Mouse (Mus musculus) heart, embryonic 14.5 days (tissue): Measurements from ENCODE around the gene Olfm2. TPM values are rescaled to one million over a fixed set of nuclear protein-coding genes. Genes with fewer than 3 reads are reported as not detected.

Experiments used
- ATAC-seq: fragments of 200-750 bp; cut with Nextera tagmentation; 2 replicates; pipeline ENCODE4 v1.8.0; 2017; ENCODE audit warnings: low read depth, moderate TSS enrichment; ENCODE audit not compliant: insufficient number of reproducible peaks, insufficient read depth, low FRiP score
- H3K27ac ChIP-seq, 2 experiments: fragments of 200-500 bp in 1 of 2; fragments of 300-500 bp in 1 of 2; sonication (generic) in 1 of 2; replicated peaks in 1 of 2; 2 replicates each; pipeline ENCODE4 v1.5.1; 2012 to 2014; ENCODE audit warnings: low read depth in 2 of 2, low read length in 2 of 2, control low read depth in 1 of 2, mild to moderate bottlenecking in 1 of 2, mixed read lengths in 1 of 2; ENCODE audit not compliant: control insufficient read depth in 1 of 2, insufficient read depth in 1 of 2
- H3K27me3 ChIP-seq: fragments of 300-500 bp; sonication (generic); 2 replicates; pipeline ENCODE4 v1.6.1; 2014; ENCODE audit warnings: mild to moderate bottlenecking, low read length, control low read depth; ENCODE audit not compliant: control insufficient read depth, insufficient read depth
- H3K36me3 ChIP-seq: fragments of 300-500 bp; sonication (generic); 2 replicates; pipeline ENCODE4 v1.6.1; 2014; ENCODE audit warnings: mild to moderate bottlenecking, control low read depth, low read length, mixed read lengths; ENCODE audit not compliant: control insufficient read depth, insufficient read depth
- H3K4me1 ChIP-seq, 2 experiments: fragments of 200-500 bp in 1 of 2; fragments of 300-500 bp in 1 of 2; sonication (generic) in 1 of 2; 2 replicates each; pipeline ENCODE4 v1.6.1; 2012 to 2014; ENCODE audit warnings: low read length in 2 of 2, control low read depth in 1 of 2, mixed read lengths in 1 of 2; ENCODE audit not compliant: control insufficient read depth in 2 of 2, insufficient read depth in 2 of 2
- H3K4me2 ChIP-seq: fragments of 300-500 bp; sonication (generic); 2 replicates; pipeline ENCODE4 v1.6.1; 2014; ENCODE audit warnings: mild to moderate bottlenecking, low read length
- H3K4me3 ChIP-seq, 2 experiments: fragments of 200-500 bp in 1 of 2; fragments of 300-500 bp in 1 of 2; sonication (generic) in 1 of 2; 2 replicates each; pipeline ENCODE4 v1.5.1; 2012 to 2014; ENCODE audit warnings: low read length in 2 of 2, mild to moderate bottlenecking in 2 of 2, control low read depth in 1 of 2, low read depth in 1 of 2, moderate library complexity in 1 of 2; ENCODE audit not compliant: control insufficient read depth in 1 of 2, insufficient read depth in 1 of 2
- H3K9ac ChIP-seq: fragments of 300-500 bp; sonication (generic); 2 replicates; pipeline ENCODE4 v1.6.1; 2014; ENCODE audit warnings: mild to moderate bottlenecking, low read length
- H3K9me3 ChIP-seq: fragments of 300-500 bp; sonication (generic); 2 replicates; pipeline ENCODE4 v1.6.1; 2016; ENCODE audit warnings: low read length, control low read depth; ENCODE audit not compliant: control insufficient read depth
- WGBS: fragments of 180-500 bp; shearing (Covaris S2); extraction: QIAGEN DNeasy Blood & Tissue Kit; methylation state at CpG from one replicate; pipeline ENCODE4 v1.1.7; 2014; 5-methylcytosine and 5-hydroxymethylcytosine counted together
- polyA plus RNA-seq: library from polyadenylated mRNA; unstranded; fragments of >200 nt; fragmentation: Nextera tagmentation; extraction: Ambion mirVana; gene quantifications from 2 replicates; pipeline ENCODE4 v1.2.1, GENCODE M21; 2014

Olfm2 gene
- polyA plus RNA-seq, 1 experiment from 2014 or later = 1.3 TPM

DNA sequence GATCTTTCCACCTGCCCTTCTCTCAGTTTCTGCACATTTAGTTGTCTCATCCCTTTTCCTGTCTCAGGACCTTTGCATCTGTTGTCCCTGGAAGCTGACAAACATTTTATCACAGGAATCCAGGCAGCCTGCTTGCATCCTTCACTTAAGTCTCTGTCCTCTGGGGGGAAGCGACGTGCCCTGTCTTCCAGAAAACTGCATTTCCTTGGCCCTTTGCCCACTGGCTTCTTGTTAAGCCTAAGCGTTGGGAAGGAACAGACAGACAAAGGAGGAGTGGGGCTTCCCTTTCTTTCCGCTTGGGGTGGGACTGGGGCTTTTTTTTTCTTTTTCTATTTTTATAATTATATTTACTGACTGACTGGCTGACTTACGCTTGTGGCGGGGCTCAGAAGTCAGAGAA lies 16.7 kb downstream of the Olfm2 start:
- 51% methylated on average over 6 of the region's 6 CpGs for WGBS
- H3K4me1 ChIP-seq = peaks cover 4 to 15% of the 10 kb centered on the region in 2 experiments; a peak in 3 of 4 replicates
- no peak overlapping the region for H3K27ac ChIP-seq
- no peak overlapping the region for H3K9ac ChIP-seq
- H3K4me2 ChIP-seq = no peak overlapping the region
- H3K27me3 ChIP-seq = peaks cover 60% of the 10 kb centered on the region
- no peak overlapping the region for H3K4me3 ChIP-seq
- no peaks in the 10 kb centered on the region for H3K36me3 ChIP-seq
- no peak for ATAC-seq
- H3K9me3 ChIP-seq = no peaks in the 10 kb centered on the region

- peaks cover 71% of the 10 kb centered on the region for H3K27me3 ChIP-seq
- peak overlapping the region; percentile 62 for H3K9ac ChIP-seq
- H3K4me2 ChIP-seq = peak overlapping the region; percentile 95
- no peaks in the 10 kb centered on the region for H3K9me3 ChIP-seq
- no peaks in the 10 kb centered on the region for H3K36me3 ChIP-seq
- no peak for ATAC-seq
- no peak overlapping the region for H3K27ac ChIP-seq
- under 1% methylated on average over 42 of the region's 46 CpGs for WGBS
- peaks cover 4 to 15% of the 10 kb centered on the region in 2 experiments; a peak in 3 of 4 replicates for H3K4me1 ChIP-seq
- peak overlapping the region; percentile 44 to 53 for H3K4me3 ChIP-seq
Measured at GRCm38 (mm10) chr9:20727601-20728113, 18.5 kb downstream of the Olfm2 start.

GRCm38 (mm10) chr9:20726859-20727600 lies 19.1 kb downstream of the Olfm2 start:
- Histone ChIP-seq H3K4me2 (peak overlapping the region; percentile 95), H3K27me3 (peaks cover 71% of the 10 kb centered on the region), H3K4me1 (peaks cover 4 to 15% of the 10 kb centered on the region in 2 experiments; a peak in 3 of 4 replicates), H3K36me3 (no peaks in the 10 kb centered on the region), H3K4me3 (peak overlapping the region; percentile 44 to 53), H3K9ac (peak overlapping the region; percentile 62), H3K27ac (no peak overlapping the region), H3K9me3 (no peaks in the 10 kb centered on the region)
- no peak for ATAC-seq
- WGBS = 1% methylated on average over 51 of the region's 54 CpGs

GRCm38 (mm10) chr9:20726134-20726858 lies 19.9 kb downstream of the Olfm2 start:
- no peaks in the 10 kb centered on the region for H3K36me3 ChIP-seq
- no peaks in the 10 kb centered on the region for H3K9me3 ChIP-seq
- H3K9ac ChIP-seq = peak overlapping the region; percentile 62
- no peak overlapping the region for H3K27ac ChIP-seq
- peak overlapping the region; percentile 44 to 53 for H3K4me3 ChIP-seq
- H3K4me1 ChIP-seq = peaks cover 4 to 15% of the 10 kb centered on the region in 2 experiments; a peak in 3 of 4 replicates
- WGBS = 3% methylated on average over 42 of the region's 42 CpGs
- no peak for ATAC-seq
- H3K27me3 ChIP-seq = peaks cover 71% of the 10 kb centered on the region
- peak overlapping the region; percentile 95 for H3K4me2 ChIP-seq

GRCm38 (mm10) chr9:20721582-20721981 lies 24.6 kb downstream of the Olfm2 start:
- Histone ChIP-seq H3K9ac (no peak overlapping the region), H3K4me1 (peaks cover 3 to 6% of the 10 kb centered on the region in 2 experiments)
- ATAC-seq = no peak

DNA sequence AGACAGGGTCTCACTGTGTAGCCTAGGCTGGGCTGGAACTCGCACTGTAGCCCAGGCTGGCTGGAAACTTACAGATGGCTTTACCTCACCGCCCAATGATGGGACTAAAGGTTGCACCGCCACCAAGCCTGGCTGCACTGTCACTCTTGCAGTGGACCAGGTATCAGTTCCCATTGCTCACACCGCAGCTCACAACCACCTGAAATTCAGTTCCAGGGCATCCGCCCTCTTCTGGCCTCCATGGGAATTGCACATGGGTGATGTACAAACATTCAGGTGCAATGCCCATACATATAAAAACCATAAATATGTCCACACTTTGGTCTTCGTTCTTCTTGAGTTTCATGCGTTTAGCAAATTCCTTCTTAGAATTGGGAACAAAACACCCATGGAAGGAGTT lies 30.8 kb downstream of the Olfm2 start:
- no peaks in the 10 kb centered on the region for H3K27me3 ChIP-seq
- H3K4me1 ChIP-seq = no peaks in the 10 kb centered on the region; a peak in 2 of 4 replicates
- no peaks in the 10 kb centered on the region for H3K9me3 ChIP-seq
- WGBS = 62% methylated on average over 7 of the region's 7 CpGs
- H3K4me2 ChIP-seq = no peak overlapping the region
- H3K36me3 ChIP-seq = no peaks in the 10 kb centered on the region
- no peak for ATAC-seq
- H3K4me3 ChIP-seq = no peak overlapping the region
- H3K9ac ChIP-seq = no peak overlapping the region
- no peak overlapping the region for H3K27ac ChIP-seq

More at GRCm38 (mm10) chr9:20721582-20721981, 24.6 kb downstream of the Olfm2 start:
- 68% methylated on average over 2 of the region's 2 CpGs for WGBS
- Histone ChIP-seq H3K9me3 (no peaks in the 10 kb centered on the region), H3K4me2 (no peak overlapping the region), H3K36me3 (no peaks in the 10 kb centered on the region), H3K27me3 (peaks cover 31% of the 10 kb centered on the region), H3K27ac (no peak overlapping the region), H3K4me3 (no peak overlapping the region)

DNA sequence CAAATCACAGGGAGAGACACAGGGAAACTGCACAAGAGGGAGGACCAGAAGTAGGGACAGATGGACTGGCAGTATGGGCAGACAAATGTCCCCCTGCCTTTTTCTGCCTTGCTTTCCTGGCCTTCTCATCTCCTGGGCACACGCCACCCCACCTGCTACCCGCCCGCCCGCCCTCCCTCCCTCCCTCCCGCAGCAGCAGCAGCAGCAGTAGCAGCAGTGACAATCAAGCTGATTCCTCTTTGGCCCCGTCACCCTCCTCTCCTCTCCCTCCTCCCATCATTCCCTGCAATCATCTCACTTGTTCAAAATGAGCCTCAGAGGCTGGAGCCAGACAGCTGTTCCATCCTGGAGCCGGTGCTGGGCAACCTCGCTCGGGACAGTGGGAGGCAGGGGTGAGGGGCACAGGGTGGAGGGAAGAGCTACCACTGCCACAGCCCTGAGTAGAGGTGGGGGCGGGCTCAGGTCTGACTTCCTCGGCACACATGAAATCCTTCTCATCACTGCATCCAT lies 32.6 kb downstream of the Olfm2 start:
- no peak for ATAC-seq
- H3K36me3 ChIP-seq = no peaks in the 10 kb centered on the region
- H3K9me3 ChIP-seq = no peaks in the 10 kb centered on the region
- H3K4me3 ChIP-seq = no peak overlapping the region
- no peaks in the 10 kb centered on the region; a peak in 2 of 4 replicates for H3K4me1 ChIP-seq
- 33% methylated on average over 11 of the region's 11 CpGs for WGBS
- no peaks in the 10 kb centered on the region for H3K27me3 ChIP-seq
- no peak overlapping the region for H3K4me2 ChIP-seq
- H3K27ac ChIP-seq = no peak overlapping the region
- H3K9ac ChIP-seq = no peak overlapping the region
